Mouse (Mus musculus) heart, postnatal 14 days (tissue): Measurements from ENCODE around the gene Parva. TPM values are rescaled to one million over a fixed set of nuclear protein-coding genes. Genes with fewer than 3 reads are reported as not detected.

Experiments used
- DNase-seq, 2 experiments: peaks; one replicate each; pipeline ENCODE4 v3.0.0; 2021 to 2022
- intact Hi-C: fragments of 180-260 bp; cut with DNase I; formaldehyde crosslinking; loops from one replicate; pipeline ENCODE4 v1.15.1; 2025
- total RNA-seq, 2 experiments: library from RNA; stranded (reverse); gene quantifications; 2 replicates each; pipeline ENCODE4 v1.2.3; 2021

Parva gene
- total RNA-seq, 2 experiments from 2014 or later = 69.1 to 69.4 TPM

DNA sequence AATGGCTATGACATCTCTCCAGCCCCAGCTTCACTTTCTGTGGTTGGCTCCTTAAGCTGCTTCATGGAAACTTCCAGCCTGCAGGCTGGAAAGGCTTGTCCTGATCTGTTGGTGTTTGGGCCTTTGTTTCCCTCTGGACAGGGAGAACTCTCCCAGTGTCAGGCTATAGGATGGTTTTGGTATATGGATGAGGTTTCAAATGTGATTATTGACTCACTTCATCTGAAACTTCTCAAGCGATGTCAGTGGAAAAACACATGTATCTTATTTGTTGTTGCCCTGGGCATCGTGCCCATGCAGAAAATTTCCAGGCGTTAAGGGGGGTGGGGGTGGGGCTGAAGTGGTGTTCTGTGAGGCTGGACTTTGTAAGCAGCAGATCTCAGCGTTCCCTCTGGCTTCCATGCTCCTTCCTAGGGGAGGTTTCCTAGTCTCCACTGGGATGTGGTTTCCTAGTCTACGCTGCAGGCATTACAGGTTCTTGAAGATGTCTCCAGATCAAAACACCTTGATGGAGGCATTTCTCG lies 155.6 kb downstream of the Parva start:
- no peak for DNase-seq
- intact Hi-C loops = no loop called here

DNA sequence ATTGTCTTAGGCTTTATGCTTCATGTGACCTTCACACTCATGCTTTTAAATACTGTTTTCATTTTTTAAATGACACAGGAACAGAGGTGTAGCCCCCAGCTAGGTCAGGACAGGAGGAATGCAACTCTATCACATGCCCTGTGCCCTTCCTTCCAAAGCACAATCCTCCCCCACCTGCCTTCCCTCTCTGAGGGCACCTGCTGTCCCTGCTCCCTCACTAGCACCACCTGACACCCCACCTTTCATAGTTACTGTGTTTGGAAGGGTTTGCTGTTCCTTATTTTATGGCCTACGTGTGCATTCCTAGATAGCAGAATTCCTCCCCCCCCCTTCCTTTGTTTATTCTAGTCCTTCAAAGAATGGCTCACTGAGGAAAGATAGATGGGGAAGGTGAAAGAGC lies 160.1 kb downstream of the Parva start:
- intact Hi-C loops = no loop called here
- no peak for DNase-seq

- intact Hi-C loops = no loop called here
- DNase-seq = no peak
Observed at GRCm38 (mm10) chr7:112589530-112589929, 162.2 kb downstream of the Parva start.

DNA sequence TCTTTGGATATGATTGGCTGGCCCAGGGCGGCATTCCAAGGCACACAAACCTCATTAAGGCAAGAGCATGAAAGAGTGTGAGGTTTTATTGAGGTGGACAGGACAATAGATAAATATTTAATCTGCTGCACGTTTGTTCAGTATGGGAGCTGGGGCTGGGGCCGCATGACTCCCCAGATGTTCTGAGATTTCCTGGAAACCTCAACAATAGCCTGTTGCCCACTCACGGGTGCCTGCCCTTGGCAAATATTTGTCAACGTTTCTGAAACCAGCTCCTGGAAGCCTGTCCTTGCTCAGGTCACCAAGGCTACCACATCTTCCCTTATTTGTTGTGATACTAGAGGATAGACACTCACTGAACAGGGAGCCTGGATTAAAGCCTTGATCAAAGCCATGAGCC lies 166.3 kb downstream of the Parva start:
- intact Hi-C loops = no loop called here
- no peak for DNase-seq

GRCm38 (mm10) chr7:112595226-112595850 lies 168.0 kb downstream of the Parva start:
- peak in 1 of 2 experiments; percentile 19 for DNase-seq

GRCm38 (mm10) chr7:112599650-112600049 lies 172.3 kb downstream of the Parva start:
- intact Hi-C loops = no loop called here
- no peak for DNase-seq

More at GRCm38 (mm10) chr7:112595226-112595850, 168.0 kb downstream of the Parva start:
- intact Hi-C loops = no loop called here

DNA sequence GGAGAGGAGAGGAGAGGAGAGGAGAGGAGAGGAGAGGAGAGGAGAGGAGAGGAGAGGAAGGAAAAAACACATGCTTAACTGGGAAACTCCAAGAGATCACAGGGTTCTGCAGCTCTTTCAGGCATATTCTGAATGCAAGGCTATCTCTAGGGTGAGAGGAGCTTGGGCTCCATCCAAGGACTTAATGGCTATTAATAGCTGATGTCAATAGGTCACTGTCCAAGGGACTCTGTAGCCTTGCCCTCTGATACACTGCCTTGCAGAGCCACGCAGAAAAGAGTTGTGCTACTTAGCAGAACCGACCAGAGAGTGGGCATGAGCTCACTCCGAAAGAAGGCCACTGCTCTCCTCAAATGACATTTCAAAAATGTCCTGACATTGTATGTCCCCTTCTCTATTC lies 172.9 kb downstream of the Parva start:
- peak; percentile 29 to 65 for DNase-seq
- intact Hi-C loops = no loop called here

DNA sequence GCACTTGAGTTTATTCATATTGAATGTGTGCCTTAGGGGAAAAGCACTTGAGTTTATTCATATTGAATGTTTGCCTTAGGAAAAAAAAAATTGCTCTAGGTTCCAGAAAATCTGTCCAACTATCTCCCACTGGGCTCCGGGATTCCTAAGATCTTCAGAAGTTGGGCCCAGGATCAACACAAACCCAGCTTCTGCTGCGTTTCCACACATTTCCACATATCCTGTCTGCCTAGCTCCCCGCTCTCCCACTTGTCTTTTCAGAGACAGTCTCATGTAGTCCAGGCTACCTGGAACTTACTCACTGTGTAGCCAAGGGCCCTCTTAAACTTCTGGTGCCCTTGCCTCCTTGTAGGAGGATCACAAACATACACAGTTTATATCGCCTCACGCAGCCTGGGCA lies 175.7 kb downstream of the Parva start:
- DNase-seq = no peak
- intact Hi-C loops = no loop called here

- peak; percentile 36 to 54 for DNase-seq
- intact Hi-C loops = no loop called here
Observed at GRCm38 (mm10) chr7:112603496-112604170, 176.3 kb downstream of the Parva start.

GRCm38 (mm10) chr7:112604209-112604608 lies 176.9 kb downstream of the Parva start:
- no peak for DNase-seq
- intact Hi-C loops = no loop called here

DNA sequence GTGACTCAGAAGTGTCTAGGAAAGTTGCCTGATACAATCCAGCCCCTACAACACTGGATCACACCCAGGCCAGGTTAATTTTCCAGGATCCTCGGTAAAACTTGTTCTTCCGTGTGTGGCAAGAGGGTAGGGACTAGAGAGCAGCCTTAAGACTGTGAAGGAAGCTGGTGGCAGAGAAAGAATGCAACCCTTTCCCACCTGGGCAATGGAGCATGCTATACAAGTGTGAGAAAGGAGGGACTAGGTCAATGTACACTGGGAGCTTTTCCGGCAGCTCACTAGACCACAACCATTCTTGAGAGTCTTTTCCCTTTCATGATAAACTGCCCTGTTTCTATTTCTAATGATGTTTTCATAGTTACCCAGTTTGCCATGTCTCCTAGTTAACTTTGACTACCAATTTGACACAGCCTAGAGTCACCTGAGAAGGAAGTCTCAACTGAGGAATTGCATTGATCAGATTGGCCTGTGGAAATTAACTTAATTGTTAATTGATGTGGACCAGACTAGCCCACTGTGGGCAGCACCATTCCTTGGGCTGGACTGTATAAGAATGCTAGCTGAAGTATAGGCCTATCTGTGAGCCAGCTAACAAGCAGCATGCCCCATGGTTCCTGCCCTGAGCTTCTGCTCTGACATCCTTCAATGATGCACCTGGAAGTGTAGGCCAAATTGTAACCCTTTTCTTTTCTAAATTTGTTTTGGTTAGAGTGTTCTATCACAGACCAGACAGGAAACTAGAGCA lies 186.9 kb downstream of the Parva start:
- no peak for DNase-seq
- intact Hi-C loops = no loop called here

DNA sequence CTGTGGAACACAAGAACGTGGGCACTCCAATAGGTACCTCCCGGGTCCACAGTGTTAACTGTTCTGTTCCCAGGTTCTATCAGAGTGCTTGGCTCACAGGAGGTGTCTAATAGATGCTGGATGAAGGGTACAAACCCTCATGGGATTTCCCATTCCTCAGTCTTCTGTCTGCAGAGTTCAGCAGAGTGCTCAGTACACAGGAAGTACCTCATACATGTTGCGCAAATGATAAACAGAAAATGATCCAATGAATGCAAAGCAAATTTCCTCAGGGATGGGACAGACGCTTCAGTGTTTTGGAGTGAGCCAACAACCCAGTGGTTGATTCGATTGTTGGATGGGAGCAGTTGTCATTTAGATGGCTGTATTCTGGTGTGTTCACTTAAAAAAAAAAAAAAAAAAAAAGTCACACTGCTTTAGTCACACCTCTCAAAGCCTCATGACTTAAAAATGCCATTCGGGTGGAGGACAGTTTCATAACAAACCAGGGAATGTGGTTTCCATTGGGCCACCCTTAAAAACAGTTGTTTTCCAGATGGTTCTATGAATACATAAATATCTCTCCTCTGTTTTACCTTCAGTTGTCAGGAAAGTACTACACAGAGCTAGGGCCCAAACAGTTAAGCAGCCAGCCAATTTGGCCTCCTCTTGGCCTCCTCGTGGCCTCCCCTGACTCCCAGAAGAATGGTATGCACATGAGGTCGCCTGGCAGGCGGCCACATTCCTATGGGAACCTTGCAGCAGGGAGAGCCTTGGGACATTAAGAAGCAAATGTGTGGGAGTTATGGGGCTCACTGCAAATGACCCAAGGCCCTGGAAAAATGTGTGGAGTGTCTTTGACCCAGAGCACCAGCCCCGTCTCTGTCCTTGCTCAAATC lies 187.7 kb downstream of the Parva start:
- intact Hi-C loops = no loop called here
- DNase-seq = peak; percentile 66 to 68

DNA sequence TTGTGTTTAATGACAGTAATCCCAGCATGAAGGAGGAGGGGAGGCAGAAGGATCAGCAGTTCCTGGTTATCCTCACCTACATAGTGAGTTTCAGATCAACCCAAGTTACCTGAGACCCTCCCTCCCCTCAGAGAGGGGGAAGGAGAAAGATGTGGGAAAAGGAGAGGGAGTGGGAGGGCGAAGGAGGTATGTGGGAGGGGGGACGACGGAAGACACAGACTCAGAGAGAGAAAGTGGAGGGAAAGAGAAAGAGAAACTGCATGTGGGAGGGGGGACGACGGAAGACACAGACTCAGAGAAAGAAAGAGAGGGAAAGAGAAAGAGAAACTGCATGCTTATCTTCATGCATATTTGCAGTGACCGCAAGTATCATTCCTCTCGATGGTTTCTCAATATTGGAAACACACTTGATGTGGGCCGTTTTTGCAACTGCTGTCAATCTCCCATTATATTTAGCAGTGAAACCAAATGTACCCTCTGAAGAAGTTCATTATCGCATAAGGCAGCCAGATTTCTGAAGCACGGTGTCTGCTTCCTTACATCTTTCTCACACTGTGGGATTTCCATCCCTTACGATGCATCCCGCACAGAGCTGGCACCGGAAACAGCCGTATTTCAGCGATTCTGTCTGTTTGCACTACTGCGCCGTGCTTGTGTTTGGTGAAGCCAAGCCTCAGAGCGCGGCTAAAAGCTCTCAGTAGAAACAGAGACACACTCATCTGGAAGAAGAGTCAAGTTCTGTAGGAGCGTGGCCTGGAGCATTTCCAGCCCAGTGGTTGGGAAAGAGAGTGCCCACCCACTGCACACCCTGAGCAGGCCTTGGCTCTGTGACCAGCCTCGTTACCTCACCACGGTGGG lies 193.2 kb downstream of the Parva start:
- intact Hi-C loops = no loop called here

DNA sequence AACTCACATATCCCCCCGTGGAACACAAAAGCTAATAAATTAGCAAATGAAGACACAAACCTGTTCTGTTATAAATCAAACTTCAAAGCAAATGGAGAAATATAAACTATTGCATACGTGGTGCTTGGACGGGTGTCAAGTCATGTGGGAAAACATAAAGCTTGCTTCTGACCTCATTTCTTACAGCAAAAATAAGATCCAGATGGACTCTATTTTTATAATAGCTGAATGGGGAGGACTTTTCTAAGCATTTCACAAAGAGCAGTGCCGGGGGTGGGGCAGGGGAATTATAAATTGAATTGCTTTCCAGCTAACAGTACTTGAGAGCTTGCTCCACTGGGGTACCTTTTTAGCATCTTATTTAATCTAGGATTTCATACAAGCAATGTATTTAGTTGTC lies 200.2 kb downstream of the Parva start:
- intact Hi-C loops = no loop called here
- DNase-seq = no peak

More for the DNA sequence above, 193.2 kb downstream of the Parva start:
- DNase-seq = peak; percentile 26 to 40

DNA sequence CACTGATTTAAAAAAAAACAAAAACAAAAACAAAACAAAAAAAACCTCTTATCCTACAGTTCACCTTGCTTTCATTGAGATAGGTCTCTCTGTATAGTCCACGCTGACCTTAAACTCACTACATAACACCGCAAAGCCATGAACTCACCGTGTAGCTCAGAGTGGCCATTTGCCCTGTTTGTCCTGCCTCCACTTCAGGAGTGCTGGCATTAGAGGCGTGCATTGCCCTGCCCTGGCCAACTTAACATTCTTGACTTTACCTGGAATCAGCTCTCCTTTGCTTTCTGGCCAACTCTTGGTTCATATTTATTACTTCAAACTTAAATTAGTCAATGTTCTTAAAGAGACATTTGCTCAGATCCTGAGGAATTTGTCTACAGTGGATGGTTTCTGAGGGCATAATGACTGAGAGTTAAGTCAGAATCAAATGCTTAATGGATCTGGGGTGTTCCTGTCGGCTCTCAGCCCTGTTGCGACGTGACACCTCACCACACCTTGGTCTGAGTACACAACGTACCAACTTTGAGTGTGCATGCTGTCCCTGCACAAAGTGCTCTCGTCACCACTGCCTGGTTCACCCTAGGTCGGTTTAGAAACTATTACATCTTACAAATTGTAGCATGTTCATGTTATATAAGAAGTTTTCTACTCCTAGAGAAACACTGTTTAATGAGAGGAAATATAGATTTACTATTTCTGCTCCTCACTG lies 207.4 kb downstream of the Parva start:
- intact Hi-C loops = no loop called here
- no peak for DNase-seq

DNA sequence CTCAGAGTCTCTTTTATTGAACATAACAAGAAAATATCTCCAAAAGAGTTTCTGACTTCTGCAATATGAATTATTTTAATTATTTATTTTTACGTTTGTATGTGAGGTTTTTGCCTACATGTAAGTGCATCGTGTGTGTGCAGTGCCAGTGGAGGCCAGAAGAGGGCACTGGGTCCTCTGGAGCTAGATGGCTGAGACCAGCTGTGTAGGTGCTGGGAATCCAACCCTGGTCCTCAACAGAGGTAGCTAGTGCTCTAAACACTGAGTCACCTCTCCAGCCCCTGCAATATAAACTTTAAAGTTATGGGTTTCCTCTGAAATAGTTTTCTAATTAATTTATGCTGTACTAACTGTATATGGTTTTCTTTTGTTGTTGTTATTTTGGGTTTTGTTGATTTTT lies 208.6 kb downstream of the Parva start:
- no peak for DNase-seq
- intact Hi-C loops = no loop called here
